Mouse (Mus musculus) MEL (cell line): ENCODE measurements around the gene Hoxc5. TPM values are rescaled to one million over a fixed set of nuclear protein-coding genes. Genes with fewer than 3 reads are reported as not detected.

Experiments used
- DNase-seq: peaks from one replicate; pipeline ENCODE4 v3.0.0; 2011; ENCODE audit warnings: low read depth, low spot score
- H3K27ac ChIP-seq: 2 replicates; pipeline ENCODE4 v1.5.1; 2012; ENCODE audit warnings: low read depth, mild to moderate bottlenecking, control low read depth, low read length, moderate library complexity; ENCODE audit not compliant: control insufficient read depth
- H3K27me3 ChIP-seq, 2 experiments: fragments of 150-350 bp in 1 of 2; sonication (generic) in 1 of 2; 2 replicates each; pipeline ENCODE4 v1.6.1; 2012; ENCODE audit warnings: low read length in 2 of 2, mild to moderate bottlenecking in 2 of 2, improper control_type of control experiment in 1 of 2, moderate library complexity in 1 of 2; ENCODE audit not compliant: insufficient read depth in 2 of 2, control insufficient read depth in 1 of 2
- H3K36me3 ChIP-seq, 2 experiments: 2 replicates each; pipeline ENCODE4 v1.6.1; 2012 to 2014; ENCODE audit warnings: low read length in 2 of 2, improper control_type of control experiment in 1 of 2, inconsistent platforms in 1 of 2, mild to moderate bottlenecking in 1 of 2; ENCODE audit not compliant: insufficient read depth in 2 of 2, control insufficient read depth in 1 of 2
- H3K4me1 ChIP-seq, 2 experiments: fragments of 150-350 bp in 1 of 2; sonication (generic) in 1 of 2; 2 replicates each; pipeline ENCODE4 v1.6.1; 2012; ENCODE audit warnings: low read length in 2 of 2, improper control_type of control experiment in 1 of 2, mild to moderate bottlenecking in 1 of 2; ENCODE audit not compliant: insufficient read depth in 2 of 2, control insufficient read depth in 1 of 2
- H3K4me3 ChIP-seq, 2 experiments: fragments of 150-350 bp in 1 of 2; sonication (generic) in 1 of 2; 2 replicates each; pipeline ENCODE4 v1.5.1; 2012; ENCODE audit warnings: low read depth in 2 of 2, low read length in 2 of 2, mild to moderate bottlenecking in 2 of 2, moderate library complexity in 2 of 2, control low read depth in 1 of 2, improper control_type of control experiment in 1 of 2; ENCODE audit not compliant: control insufficient read depth in 1 of 2, insufficient read depth in 1 of 2
- H3K79me2 ChIP-seq: 2 replicates; pipeline ENCODE4 v1.6.1; 2012; ENCODE audit warnings: mild to moderate bottlenecking, low read length, moderate library complexity; ENCODE audit not compliant: control insufficient read depth, poor library complexity, insufficient read depth
- H3K9ac ChIP-seq: 2 replicates; pipeline ENCODE4 v1.6.1; 2012; ENCODE audit warnings: low read depth, mild to moderate bottlenecking, control low read depth, low read length, moderate library complexity; ENCODE audit not compliant: control insufficient read depth, poor library complexity, severe bottlenecking
- H3K9me3 ChIP-seq: fragments of 150-350 bp; sonication (generic); replicated peaks from 2 replicates; pipeline ENCODE4 v1.6.1; 2012; ENCODE audit warnings: mild to moderate bottlenecking, low read length, improper control_type of control experiment, moderate library complexity; ENCODE audit not compliant: insufficient read depth
- CHD2 ChIP-seq: IDR thresholded peaks from 2 replicates; pipeline ENCODE4 v1.6.1; 2011; ENCODE audit warnings: low read length, improper control_type of control experiment
- CTCF ChIP-seq, 3 experiments: IDR thresholded peaks in 2 of 3; conservative IDR thresholded peaks in 1 of 3; 2 replicates each; pipeline ENCODE4 v1.5.1; 2011 to 2012; ENCODE audit warnings: low read length in 3 of 3, low read depth in 2 of 3, mild to moderate bottlenecking in 2 of 3, improper control_type of control experiment in 1 of 3, inconsistent platforms in 1 of 3, mixed read lengths in 1 of 3, moderate library complexity in 1 of 3; ENCODE audit not compliant: control insufficient read depth in 1 of 3, insufficient read depth in 1 of 3, poor library complexity in 1 of 3, severe bottlenecking in 1 of 3
- ETS1 ChIP-seq: IDR thresholded peaks from 2 replicates; pipeline ENCODE4 v1.6.1; 2012; ENCODE audit warnings: low read depth, mild to moderate bottlenecking, inconsistent platforms, low read length, improper control_type of control experiment, moderate library complexity
- GATA1 ChIP-seq: IDR thresholded peaks from 2 replicates; pipeline ENCODE4 v1.6.1; 2011; ENCODE audit warnings: low read depth, low read length, improper control_type of control experiment
- HCFC1 ChIP-seq: IDR thresholded peaks from 2 replicates; pipeline ENCODE4 v1.6.1; 2012; ENCODE audit warnings: low read depth, mild to moderate bottlenecking, inconsistent platforms, low read length, improper control_type of control experiment, moderate library complexity
- JUND ChIP-seq: IDR thresholded peaks from 2 replicates; pipeline ENCODE4 v1.6.1; 2011; ENCODE audit warnings: low read depth, mild to moderate bottlenecking, improper control_type of control experiment, low read length
- MAFK ChIP-seq: IDR thresholded peaks from 2 replicates; pipeline ENCODE4 v1.6.1; 2011; ENCODE audit warnings: low read depth, mild to moderate bottlenecking, low read length, improper control_type of control experiment, borderline replicate concordance
- MAZ ChIP-seq: IDR thresholded peaks from 2 replicates; pipeline ENCODE4 v1.6.1; 2012; ENCODE audit warnings: low read depth, mild to moderate bottlenecking, inconsistent platforms, low read length, improper control_type of control experiment
- MEF2A ChIP-seq: IDR thresholded peaks from 2 replicates; pipeline ENCODE4 v1.6.1; 2014; ENCODE audit warnings: low read depth, mild to moderate bottlenecking, inconsistent platforms, low read length, improper control_type of control experiment; ENCODE audit not compliant: poor library complexity, insufficient replicate concordance, severe bottlenecking; ENCODE audit errors: extremely low read depth
- MYC ChIP-seq: IDR thresholded peaks from 2 replicates; pipeline ENCODE4 v1.6.1; 2011; ENCODE audit warnings: low read depth, mild to moderate bottlenecking, low read length, improper control_type of control experiment, moderate library complexity
- RAD21 ChIP-seq: IDR thresholded peaks from 2 replicates; pipeline ENCODE4 v1.6.1; 2011; ENCODE audit warnings: mild to moderate bottlenecking, low read depth, low read length, improper control_type of control experiment
- SIN3A ChIP-seq: IDR thresholded peaks from 2 replicates; pipeline ENCODE4 v1.6.1; 2012; ENCODE audit warnings: low read length, improper control_type of control experiment, inconsistent platforms
- SMC3 ChIP-seq: IDR thresholded peaks from 2 replicates; pipeline ENCODE4 v1.6.1; 2011; ENCODE audit warnings: low read depth, low read length, improper control_type of control experiment
- TCF12 ChIP-seq: IDR thresholded peaks from 2 replicates; pipeline ENCODE4 v1.6.1; 2014; ENCODE audit warnings: low read depth, mild to moderate bottlenecking, inconsistent platforms, low read length, improper control_type of control experiment, moderate library complexity
- UBTF ChIP-seq: IDR thresholded peaks from 2 replicates; pipeline ENCODE4 v1.6.1; 2012; ENCODE audit warnings: low read depth, mild to moderate bottlenecking, inconsistent platforms, low read length, improper control_type of control experiment, moderate library complexity, borderline replicate concordance; ENCODE audit not compliant: insufficient read depth
- USF1 ChIP-seq: IDR thresholded peaks from 2 replicates; pipeline ENCODE4 v1.6.1; 2014; ENCODE audit warnings: low read depth, mild to moderate bottlenecking, inconsistent platforms, low read length, improper control_type of control experiment, moderate library complexity
- ZC3H11A ChIP-seq: IDR thresholded peaks from 2 replicates; pipeline ENCODE4 v1.6.1; 2012; ENCODE audit warnings: low read depth, mild to moderate bottlenecking, inconsistent platforms, low read length, improper control_type of control experiment
- ZKSCAN1 ChIP-seq: IDR thresholded peaks from 2 replicates; pipeline ENCODE4 v1.6.1; 2012; ENCODE audit warnings: low read depth, mild to moderate bottlenecking, inconsistent platforms, low read length, improper control_type of control experiment, moderate library complexity
- ZMIZ1 ChIP-seq: IDR thresholded peaks from 2 replicates; pipeline ENCODE4 v1.6.1; 2012; ENCODE audit warnings: low read depth, mild to moderate bottlenecking, inconsistent platforms, low read length, improper control_type of control experiment, moderate library complexity
- ZNF384 ChIP-seq: IDR thresholded peaks from 2 replicates; pipeline ENCODE4 v1.6.1; 2012; ENCODE audit warnings: low read depth, mild to moderate bottlenecking, inconsistent platforms, low read length, improper control_type of control experiment
- polyA plus RNA-seq, 2 experiments: library from polyadenylated mRNA; stranded (reverse) in 1 of 2; unstranded in 1 of 2; fragments of >175 nt in 1 of 2; fragments of >200 nt in 1 of 2; gene quantifications; 2 replicates each; pipeline versions ENCODE4 v1.2.1 to v1.2.4; 2012; ENCODE audit warnings: low replicate concordance in 2 of 2, low read depth in 1 of 2; ENCODE audit not compliant: insufficient read length in 2 of 2, insufficient read depth in 1 of 2, missing spikeins in 1 of 2
- total RNA-seq: library from RNA; depleted of rRNA; stranded (reverse); fragments of 300-350 nt; gene quantifications from 2 replicates; pipeline ENCODE4 v1.2.3, GENCODE M21; 2012

Gene Hoxc5
- total and polyA plus RNA-seq, 3 experiments, result 0.46 to 3.0 TPM; not detected in 1

- no peak overlapping the region for H3K4me3 ChIP-seq
- H3K79me2 ChIP-seq, result peaks cover 31% of the 10 kb centered on the region
- no peaks in the 10 kb centered on the region; a peak in 2 of 4 replicates for H3K27me3 ChIP-seq
- H3K36me3 ChIP-seq, result peaks cover 0 to 18% of the 10 kb centered on the region in 2 experiments; a peak in 2 of 4 replicates
- H3K9me3 ChIP-seq, result no peaks in the 10 kb centered on the region
- H3K4me1 ChIP-seq, result peaks cover 12 to 19% of the 10 kb centered on the region in 2 experiments
- H3K27ac ChIP-seq, result no peak overlapping the region
- TF ChIP-seq ETS1 (0 out of 2 replicates have a peak, but pooled peaks have one; percentile 22), MAZ (peak; percentile 69), MAFK (no peak), ZNF384 (peak; percentile 97)
- TF ChIP-seq, all 39 proteins: peak for 3
- no peak overlapping the region for H3K9ac ChIP-seq
- DNase-seq, result no peak
Observed at GRCm38 (mm10) chr15:102969296-102969695, 2.1 kb downstream of the Hoxc5 start.

GRCm38 (mm10) chr15:102970740-102971139 is 3.5 kb downstream of the Hoxc5 start:
- H3K27ac ChIP-seq, result no peak overlapping the region
- TF ChIP-seq ZC3H11A, result peak; percentile 39; the same call in 1 of the 2 replicates
- peak; percentile 41 for TF ChIP-seq RAD21
- 0 out of 2 replicates have a peak, but pooled peaks have one; percentile 23 for TF ChIP-seq HCFC1
- 0 out of 2 replicates have a peak, but pooled peaks have one; percentile 15 for TF ChIP-seq ZNF384
- TF ChIP-seq USF1, result no peak
- TF ChIP-seq ZKSCAN1, result no peak
- peak; percentile 52 for TF ChIP-seq SMC3
- peak; percentile 63 for TF ChIP-seq SIN3A
- no peak for TF ChIP-seq UBTF
- no peak for TF ChIP-seq MYC
- TF ChIP-seq ZMIZ1, result no peak
- TF ChIP-seq MEF2A, result no peak
- TF ChIP-seq JUND, result no peak
- peak in 2 of 3 experiments; percentile 36 to 73; a peak in 3 of 6 replicates for TF ChIP-seq CTCF (IDR thresholded peaks at IDR 0.05 in 2 of 3, conservative IDR thresholded peaks at IDR 0.05 in 1 of 3; ENCODE audit: control insufficient read depth in 1 of 3, insufficient read depth in 1 of 3, low read depth in 2 of 3, low read length in 3 of 3, poor library complexity in 1 of 3, severe bottlenecking in 1 of 3)
- TF ChIP-seq TCF12, result no peak
- no peak for TF ChIP-seq CHD2
- no peak for TF ChIP-seq GATA1
- TF ChIP-seq, all 39 proteins: peak for 7
- H3K4me3 ChIP-seq, result peak overlapping the region in 1 of 2 experiments; percentile 10; a peak in 2 of 4 replicates
- peaks cover 0 to 18% of the 10 kb centered on the region in 2 experiments; a peak in 2 of 4 replicates for H3K36me3 ChIP-seq
- DNase-seq, result peak; percentile 72
- H3K4me1 ChIP-seq, result peaks cover 12 to 19% of the 10 kb centered on the region in 2 experiments
- peak overlapping the region; percentile 23; the same call in 1 of the 2 replicates for H3K9ac ChIP-seq
- H3K9me3 ChIP-seq, result no peaks in the 10 kb centered on the region
- peaks cover 35% of the 10 kb centered on the region for H3K79me2 ChIP-seq
- H3K27me3 ChIP-seq, result no peaks in the 10 kb centered on the region
